Mouse (Mus musculus) natural killer cell, adult 2 months (primary cell): ENCODE data around the gene Sult1a1.

Experiments
- DNase-seq, 2 experiments: peaks; one replicate each; pipeline ENCODE4 v3.0.0; 2022; ENCODE audit warnings: low spot score in 2 of 2

Sult1a1 gene

DNA sequence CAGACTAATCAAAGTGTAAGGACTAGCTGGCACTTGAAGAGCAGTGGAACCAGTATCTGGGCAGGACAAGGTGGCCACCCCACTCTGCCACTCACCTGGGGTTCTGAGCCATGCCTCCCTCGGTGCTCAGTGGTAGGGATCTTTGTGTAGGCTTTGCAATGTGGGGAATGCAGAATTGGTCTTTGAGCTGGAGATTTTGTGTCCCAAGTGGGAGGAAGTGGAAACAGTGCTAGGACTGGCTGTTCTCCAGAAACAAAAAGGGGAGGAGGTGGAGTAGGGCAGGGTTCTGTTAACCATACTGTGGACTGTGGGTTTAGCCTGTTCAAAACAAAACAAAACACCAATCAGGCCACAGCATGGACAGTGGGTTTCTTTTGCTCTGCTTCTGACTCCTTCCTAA, at the start of gene Sult1a1:
Gene Sult1a1, minus strand, starts transcription at position 226 of the 400 bp plus-strand sequence.
- no peak for DNase-seq

DNA sequence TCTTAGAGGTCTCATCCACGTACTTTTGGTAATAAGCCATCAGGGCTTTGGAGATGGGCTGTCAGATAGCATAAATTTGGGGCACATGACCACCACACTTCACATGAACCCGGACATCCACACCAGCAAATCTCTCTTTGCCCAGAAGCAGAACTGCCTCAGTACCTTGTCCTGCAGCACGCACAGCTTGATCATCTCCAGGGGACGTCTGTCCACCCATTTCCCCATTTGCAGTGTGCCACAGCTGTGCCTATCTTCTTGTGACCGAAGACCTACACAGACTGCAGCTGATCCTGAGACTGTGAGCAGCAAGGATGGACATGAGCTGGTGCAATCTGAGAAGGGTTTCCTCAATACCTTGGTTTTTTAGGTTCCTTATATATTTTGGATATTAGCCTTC, 49.4 kb upstream of the Sult1a1 start:
- no peak for DNase-seq

DNA sequence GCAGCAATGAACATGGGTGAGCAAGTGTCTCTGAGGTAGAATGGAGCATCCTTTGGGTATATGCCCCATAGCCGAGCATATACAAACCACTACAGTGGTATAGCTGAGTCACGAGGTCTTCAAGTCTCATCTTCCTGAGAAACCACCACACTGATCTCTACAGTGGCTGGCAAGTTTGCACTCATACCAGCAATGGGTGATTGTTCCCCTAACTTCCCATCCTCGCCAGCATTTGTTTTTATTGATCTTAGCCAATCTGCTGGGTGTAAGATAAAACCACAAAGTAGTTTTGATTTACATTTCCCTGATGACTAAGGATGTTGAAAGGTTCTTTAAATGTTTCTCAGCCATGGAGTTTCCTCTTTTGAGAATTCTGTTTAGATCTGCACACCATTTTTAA, 48.8 kb upstream of the Sult1a1 start:
- DNase-seq = no peak

DNA sequence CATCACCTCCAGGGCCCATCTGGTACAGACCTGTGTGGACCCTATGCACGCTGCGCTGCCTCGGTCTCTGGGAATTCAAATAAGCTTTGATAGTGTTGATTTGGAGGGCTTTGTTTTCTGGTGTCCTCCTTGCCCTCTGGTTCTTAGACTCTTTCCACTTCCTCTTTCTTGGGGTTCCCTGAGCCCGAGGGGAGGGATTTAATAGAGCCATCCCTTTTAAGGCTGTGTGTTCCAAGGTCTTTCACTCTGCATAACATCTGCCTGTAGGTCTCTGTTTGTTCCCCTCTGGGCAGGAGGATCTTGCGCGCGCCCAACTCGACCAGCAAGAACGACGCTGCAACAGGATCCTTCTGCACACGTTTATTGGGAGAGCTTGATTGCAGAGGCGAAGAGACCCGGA, 45.4 kb upstream of the Sult1a1 start:
- DNase-seq = no peak

DNA sequence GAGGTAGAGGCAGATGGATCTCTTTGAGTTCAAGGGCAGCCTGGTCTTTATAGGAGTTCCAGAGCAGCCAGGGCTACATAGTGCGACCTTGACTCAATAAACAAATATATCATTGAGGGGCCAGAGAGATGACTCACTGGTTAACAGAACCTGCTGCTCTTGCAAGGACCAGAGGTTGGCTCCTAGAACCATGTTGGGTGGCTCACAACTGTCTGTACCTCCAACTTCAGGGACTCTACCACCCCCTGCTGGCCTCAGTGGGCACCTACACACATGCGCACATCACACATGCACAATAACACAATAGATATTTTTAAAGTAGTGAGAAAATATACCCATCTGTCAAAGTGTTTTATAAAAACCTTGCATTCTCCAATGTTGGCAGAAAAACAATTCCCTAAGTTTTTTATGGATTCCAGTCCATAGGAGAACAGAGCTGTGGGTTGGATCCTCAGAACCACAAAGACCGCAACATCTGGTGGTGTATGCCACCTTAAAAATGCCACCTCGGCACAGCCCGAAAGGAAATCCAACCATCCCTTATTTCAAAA, 42.6 kb upstream of the Sult1a1 start:
- no peak for DNase-seq

DNA sequence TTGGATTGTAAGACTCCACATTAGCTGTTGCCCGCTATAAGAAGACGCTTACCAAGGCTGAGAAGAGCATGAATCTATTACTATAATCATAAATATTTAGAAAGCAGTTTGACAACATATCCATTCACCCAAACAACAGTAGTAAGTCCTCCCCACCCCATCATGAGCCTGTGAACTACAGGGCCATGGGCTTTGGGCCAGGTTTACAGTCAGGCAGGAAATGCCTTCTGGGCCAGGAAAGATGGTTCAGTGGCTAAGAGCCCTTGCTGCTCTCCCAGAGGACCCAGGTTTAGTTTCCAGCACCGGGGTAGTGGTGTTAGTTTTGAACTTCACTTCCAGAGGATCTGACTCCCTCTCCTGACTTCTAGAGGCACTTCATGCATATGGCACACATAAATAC, 41.3 kb upstream of the Sult1a1 start:
- no peak for DNase-seq

DNA sequence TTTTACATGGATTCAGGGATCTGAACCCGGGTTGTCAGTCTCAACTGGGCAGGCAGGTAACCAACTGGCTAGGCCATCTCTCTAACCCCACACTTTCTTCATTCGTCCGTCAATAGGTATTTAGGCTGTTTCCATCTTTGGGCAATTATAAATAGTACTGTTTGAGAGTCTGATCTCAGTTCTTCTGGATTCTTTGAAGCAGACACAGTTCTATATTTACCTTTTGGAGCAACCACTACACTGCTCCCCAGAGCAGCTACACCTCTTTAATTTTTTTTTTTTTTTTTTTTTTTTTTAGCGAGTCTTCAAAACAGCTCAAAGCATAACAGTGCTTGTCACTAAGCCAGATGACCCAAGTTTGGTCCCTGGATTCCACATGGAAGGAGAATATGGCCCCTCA, 39.4 kb upstream of the Sult1a1 start:
- no peak for DNase-seq

DNA sequence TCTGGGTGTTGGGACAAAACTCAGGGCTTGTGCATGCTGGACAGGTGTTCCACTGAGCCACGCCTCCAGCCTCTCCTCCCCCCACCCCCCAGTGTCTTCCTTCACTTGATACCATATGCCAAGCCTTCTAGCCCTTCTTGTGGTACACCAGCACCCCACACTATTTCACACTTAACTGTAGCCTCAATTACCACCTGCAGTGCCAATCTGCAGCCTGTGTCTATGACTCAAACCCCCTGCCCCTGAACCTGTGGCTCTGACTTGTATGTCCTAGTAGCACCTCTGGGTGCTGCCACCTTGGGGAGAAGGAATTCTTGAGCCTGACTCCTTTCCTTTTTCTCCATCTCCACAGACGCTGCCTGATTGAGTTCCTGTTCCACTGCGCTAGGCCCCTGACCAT, 35.7 kb upstream of the Sult1a1 start:
- no peak for DNase-seq

DNA sequence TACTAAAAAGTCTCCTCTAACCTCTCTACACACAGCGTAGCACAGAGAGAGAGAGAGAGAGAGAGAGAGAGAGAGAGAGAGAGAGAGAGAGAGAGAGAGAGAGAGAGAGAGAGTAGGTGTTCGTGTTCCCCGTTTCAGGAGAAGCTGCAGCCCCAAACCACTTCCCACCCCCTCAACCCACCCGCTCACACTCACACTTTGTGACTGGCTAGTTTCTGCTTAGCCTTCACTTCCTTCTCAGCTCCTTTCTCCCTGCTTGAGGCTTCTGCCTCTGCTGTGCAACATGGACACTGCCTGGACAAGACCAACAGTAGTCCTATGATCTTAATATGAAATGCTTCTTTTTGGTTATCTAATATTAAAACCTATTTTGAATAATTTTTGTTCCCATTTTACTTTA, 34.0 kb upstream of the Sult1a1 start:
- no peak for DNase-seq

DNA sequence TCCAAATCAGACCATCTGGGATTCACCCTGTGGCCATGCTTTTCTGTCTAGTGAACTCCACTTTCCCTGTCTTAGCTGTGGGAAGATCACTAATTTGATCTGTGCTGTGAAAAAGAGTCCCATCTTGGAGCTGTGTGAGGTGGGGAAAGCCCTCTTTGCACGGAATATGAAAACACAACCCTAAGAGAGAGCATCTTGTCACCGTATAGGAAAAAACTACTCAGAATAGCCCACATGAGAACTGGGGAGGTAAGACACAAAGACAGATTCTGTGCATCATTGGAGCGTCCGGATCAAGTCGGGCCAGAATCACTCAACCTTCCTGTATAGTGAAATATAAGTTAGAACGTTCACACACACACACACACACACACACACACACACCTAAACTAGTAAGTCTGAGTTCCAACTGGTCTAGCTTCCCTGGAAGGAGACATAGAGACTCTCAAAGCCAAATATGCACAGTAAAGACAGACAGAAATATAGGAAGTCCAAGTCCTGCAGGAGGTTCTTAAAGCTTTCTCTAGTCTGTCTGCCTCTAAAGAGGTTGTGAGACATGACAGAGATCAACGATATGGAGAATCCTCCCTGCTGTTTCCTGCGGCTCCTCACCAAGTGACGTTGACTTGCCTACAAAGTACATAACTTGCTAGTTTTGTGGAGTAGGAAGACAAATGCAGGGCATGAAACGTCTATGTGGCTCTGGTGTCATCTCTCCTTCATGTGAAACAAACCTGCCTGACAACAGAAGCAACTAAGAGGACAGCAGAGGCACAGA, 32.1 kb upstream of the Sult1a1 start:
- no peak for DNase-seq

DNA sequence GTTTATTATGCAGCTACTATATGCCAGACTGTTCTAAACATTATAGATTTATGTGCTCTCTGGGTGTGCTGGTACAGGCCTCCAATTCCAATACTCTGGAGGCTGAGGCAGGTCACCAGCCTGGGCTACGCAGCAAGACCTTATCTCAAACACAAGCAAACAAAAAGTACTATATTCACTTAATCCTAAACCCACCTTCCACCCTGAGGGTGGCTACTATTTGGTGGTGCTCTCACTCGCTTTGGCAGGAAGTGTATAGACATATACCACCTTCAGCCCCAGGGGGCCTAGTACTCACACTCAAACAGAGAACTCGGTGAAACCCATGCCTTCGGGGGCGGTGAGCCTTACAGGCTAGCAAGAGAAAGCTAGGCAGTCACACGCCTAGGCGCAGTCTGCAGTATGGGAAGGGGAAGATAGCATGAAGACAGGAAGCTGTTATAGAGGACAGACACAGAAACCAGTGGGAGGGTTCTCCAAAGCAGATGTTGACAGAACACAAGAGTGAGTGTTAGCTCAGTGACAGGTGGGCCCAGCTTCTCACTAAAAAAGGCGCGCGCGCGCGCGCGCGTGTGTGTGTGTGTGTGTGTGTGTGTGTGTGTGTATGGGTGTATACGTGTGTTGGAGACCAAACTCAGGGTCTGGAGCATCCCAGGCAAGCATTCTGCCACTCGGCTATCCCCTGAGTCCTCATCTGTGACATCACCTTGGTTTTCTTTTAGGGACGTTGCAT, 31.4 kb upstream of the Sult1a1 start, which contains the start of gene Coro1a:
Gene Coro1a, minus strand, starts transcription at position 346 of the 733 bp plus-strand sequence.
- DNase-seq = peak in 1 of 2 experiments; percentile 64

DNA sequence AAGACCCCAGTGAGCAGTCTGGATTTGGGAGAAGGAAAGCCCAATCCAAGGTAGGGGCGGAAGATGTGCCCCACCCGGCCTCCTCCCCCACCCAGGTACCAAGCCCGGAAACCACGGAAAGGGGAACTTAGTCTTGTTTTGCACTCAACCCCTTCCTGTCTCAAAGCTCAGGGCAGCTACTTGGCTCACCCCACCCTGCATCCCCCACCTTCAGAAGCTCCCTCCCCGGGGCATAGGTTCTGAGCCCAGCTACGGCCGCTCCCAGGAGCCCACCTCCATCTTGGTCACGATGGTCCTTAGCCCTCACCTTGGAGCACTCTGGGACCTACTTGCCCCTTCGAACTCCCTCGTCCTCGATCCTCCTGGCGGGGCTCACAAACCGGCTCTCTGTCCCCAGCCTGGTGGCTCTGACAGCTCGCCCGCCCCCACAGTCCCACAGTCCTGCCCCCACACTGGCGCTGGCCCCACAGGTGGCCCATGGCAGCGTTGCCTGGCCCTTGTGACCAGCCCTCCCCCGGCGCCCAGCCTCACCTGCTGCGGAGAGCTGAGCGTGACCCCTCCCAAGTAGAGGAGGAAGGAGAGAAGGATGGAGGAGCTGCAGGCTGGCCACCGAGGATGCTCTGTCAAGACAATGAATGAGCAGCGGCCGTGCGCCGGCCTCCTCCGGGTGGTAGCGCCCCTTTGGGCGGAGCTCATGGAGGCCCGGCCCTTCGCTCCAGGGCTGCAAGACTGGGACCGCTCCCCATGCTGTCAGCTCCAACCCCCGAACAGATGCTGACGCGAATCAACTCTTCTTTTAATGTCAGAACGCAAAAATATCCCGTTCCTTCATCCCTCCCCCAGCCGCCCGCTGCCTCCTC, 28.1 kb upstream of the Sult1a1 start:
- peak; percentile 74 to 83 for DNase-seq

DNA sequence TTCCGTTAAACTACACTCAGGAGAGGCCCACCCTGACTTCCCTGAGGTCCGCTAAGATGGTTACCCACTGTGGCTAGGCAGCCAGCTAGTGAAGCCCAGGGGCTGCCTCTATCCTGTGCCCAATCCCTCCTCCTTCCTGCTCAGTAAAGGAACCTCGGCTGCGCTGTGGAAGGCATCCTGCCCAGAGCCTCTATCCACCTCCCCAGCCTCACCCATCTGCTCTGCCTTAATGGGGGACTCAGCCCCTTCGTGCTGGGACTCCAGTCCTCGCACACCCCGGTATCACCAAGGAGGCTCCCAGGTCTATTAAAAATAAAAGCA, 27.5 kb upstream of the Sult1a1 start:
- no peak for DNase-seq

DNA sequence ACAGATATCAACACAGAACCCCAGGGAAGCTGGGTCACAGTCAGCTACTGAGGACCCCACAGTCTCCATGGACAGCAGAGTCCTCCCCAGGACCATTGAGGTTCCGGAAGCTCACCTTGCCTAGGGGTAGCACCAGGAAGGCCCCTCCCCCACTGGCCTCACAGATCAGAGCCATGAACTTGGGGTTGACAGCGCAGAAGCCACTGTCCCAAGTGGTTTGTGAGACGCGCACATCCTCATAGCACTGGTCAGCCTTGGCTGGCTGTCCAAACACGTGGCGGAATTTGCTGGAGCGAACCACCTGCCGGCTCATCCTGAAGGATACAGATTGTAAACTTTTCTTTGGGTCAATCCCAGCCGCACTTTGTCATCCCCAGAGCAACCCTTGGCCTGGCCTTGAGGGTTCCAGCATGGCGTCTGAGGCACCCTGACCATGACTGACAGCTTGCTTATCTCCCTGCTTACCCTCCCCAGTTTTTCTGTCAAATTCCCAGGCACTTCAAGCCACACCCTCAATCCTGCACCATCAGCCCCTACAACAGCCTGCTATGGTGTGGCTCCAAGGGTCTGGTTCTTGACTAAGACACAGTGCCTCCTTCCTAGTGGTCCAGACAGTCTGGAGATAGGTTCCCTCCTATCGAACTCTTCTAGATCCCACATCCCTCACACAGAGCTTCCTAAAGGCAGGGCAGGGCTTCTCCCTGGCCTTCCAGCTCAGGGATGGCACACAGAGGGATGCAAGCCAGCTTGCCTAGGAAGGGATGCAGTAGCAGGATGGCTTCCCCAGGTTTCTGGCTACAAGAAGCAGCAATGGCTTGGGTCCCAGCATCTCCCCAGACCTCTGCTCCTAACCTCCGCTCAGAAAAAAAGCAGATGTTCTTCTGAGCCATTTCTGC, 26.9 kb upstream of the Sult1a1 start:
- DNase-seq = peak; percentile 46 to 47

DNA sequence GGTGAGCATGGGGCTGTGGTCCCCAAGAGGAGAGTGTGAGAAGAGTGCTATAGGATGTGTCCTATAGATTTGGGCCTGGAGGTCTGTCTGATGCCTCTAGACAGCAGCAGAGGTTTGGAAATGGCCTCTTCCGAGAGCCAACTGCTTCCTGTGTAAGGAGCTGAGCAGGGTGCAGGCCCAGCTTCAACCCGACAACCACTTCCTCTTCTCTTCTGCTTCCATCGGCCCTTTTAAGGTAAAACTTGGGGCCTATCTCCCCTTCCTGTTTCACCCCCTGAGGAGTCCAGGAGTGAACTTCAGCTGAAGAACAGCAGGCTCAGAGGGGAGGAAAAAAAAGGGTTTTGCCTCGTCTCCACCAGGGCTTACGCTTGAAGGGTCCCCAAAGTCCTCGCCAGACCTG, 26.1 kb upstream of the Sult1a1 start:
- DNase-seq = peak; percentile 69 to 78

DNA sequence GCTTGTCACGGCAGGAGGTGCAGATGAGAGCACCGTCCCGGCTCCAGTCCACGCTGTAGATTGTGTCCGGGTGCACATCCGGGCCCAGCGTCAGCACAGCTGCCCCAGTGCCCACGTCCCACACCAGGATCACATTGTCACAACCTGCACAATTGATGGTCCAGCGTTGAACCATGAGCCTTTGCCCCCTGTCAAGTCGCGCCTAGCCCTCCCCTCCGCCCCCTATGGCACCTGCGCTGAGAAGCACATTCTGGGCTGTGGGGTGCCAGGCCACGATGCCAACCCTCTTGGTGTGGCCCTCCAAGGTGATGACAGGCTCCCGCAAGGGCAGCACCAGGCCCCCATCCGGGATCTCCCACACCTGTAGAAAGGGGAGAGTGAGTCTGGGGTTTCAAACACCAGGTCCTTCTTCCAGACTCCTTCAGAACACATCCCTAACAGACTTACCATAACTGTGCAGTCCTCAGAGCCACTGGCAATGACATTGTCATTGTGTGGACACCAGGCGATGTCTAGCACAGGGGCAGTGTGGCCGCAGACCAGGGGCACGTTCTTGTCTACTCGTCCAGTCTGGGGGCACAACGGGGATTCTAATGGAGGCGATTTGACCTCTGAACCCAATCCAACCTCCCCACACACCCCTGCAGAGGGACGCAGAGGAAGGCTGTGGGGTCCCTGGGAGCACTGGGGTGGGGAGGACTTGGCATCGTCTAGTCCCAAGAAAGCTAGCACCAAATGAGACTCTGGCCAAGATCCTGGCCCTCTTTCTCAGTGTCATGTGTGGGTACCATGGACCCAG, 25.5 kb upstream of the Sult1a1 start:
- DNase-seq = no peak

DNA sequence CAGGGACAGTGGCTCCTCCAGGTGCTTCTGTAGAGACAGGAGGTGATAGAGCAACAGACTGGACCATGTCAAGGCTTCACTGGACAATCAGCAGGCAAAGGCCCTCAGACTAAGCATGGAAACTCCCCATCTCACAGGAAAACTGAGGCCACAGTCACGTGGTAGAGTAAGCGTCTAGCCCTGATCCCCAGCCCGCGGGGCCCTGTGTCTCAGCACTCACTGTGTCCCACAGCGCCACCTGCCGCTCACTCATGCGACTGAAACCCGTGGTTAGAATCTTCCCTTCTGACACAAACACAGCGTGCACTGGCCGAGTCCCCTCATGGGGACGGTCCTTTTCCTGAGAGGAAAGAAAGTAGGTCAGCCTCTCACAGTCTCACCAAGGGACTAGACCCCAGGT, 24.8 kb upstream of the Sult1a1 start:
- peak; percentile 93 to 94 for DNase-seq

DNA sequence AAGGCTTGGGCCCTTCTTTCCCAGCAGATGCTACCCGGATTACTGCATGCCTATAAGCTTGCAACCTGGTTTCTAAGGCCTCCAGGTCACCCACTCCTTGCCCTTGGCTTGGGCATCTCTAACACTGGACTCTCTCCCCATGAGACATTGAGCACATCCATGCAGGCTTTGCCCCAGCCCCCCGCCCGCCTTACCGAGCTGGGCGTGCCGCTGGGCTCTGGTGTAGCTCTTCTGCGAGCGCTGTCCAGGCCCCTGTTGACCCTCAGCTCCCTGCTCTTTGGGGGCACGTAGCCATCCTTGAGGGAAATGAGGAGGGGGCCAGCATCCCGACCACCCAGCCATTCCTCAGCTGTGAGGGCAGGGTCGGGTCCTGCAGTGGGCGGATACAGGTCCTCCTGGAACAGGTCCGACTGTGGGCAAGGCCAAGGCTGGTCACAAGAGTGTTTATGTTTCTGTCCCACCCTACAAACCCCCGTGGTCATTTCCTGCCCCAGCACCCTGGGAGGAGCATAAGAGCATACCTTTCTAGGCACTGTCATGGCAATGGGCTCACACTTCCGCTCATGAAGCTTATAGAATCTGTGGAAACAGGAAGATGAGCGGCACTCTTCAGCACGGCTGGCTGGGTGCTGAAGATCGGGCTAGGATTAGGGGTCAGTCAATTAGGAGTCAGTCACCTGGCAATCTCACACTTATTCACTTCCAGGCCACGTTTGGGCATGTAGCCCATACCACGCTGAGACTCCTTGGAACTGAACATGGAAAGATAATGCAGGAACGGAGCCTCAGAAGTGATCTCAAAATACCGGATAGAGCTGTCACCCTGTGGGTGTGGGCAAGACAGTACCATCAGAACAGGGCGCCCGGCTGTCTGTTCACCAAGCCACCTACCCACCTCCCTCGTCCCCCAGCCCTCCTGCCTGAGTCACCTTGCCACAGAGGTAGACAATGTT, 24.1 kb upstream of the Sult1a1 start:
- DNase-seq = no peak

DNA sequence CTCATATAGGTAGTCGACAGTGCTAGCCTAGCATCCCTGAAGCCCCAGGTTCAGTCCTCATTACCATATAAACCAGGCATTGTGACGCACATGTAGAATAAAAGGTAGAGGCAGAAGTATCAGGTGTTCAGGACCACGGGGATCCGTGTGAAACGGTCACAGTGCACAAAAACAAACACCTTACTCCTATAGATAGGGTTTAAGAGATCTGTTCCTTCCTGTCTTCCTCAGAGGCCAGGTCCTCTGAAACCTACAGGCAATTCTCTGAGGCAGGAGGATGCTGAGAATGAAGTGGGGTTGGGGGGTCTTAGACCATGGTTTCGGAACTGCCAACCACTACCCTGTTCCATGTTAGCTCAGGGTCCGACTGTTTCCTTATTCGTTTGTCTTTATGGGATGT, 21.6 kb upstream of the Sult1a1 start:
- DNase-seq = no peak
